Mouse (Mus musculus) liver, adult 2 months (tissue): ENCODE data around the gene Cct6b.

Source experiments
- CTCF ChIP-seq: fragments of 200-500 bp; IDR thresholded peaks from 2 replicates; pipeline ENCODE4 v1.5.1; 2011; ENCODE audit warnings: low read depth, low read length, control low read depth
- POLR2A ChIP-seq: fragments of 200-500 bp; IDR thresholded peaks from 2 replicates; pipeline ENCODE4 v1.6.1; 2011; ENCODE audit warnings: low read length, control low read depth; ENCODE audit not compliant: insufficient read depth; ENCODE audit errors: extremely low read depth

DNA sequence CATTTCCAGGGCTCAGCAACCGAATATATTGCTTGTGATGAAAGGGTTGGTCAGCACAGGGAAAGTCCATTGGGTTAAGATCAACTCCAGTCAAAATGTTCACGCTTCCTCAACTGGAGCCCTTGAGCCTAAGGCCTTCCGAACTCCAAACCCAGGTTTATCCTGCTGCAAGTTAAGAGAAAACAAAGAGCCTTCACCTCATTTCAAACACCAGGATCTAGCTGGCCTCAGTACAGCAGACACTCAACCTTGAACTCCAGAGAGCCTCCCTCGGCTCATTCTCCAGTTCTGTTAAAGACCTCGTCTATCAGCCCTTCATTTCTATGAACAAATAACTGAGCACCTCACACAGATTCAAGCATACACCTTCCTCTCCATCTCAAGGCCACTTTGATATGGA, 16.0 kb upstream of the Cct6b start:
- TF ChIP-seq CTCF (no peak), POLR2A (no peak)
